Mouse (Mus musculus): ENCODE results near the gene Scarb1.

DNA sequence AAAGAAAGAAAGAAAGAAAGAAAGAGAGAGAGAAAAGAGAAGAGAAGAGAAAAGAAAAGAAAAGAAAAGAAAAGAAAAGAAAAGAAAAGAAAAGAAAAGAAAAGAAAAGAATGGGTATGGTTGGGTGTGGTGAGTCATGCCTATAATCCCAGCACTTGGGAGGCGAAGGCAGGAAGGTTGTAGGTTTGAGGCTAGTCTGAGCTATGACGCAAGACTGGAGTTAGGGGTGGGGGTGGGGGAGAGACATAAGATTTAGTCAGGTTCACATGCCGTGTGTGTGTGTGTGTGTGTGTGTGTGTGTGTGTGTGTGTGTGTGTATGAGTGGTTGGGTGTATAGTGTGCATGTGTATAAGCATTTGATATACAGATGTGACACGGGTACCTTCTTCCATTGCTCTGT, 94.2 kb downstream of the Scarb1 start:
- TF ChIP-seq CTCF (IDR thresholded peaks at IDR 0.05; ENCODE audit: borderline replicate concordance, extremely low read depth, insufficient read depth, insufficient read length) (no peak), POLR2A (IDR thresholded peaks at IDR 0.05; ENCODE audit: borderline replicate concordance, extremely low read depth, insufficient read depth, insufficient read length, poor library complexity, severe bottlenecking) (no peak)
